Mouse (Mus musculus): Measurements from ENCODE around the gene Mau2.
"Not testable (repeated sequence)": the region's sequence is repeated elsewhere in the genome, so short reads cannot be mapped to it uniquely, and the experiment has no call there.

Gene Mau2

GRCm38 (mm10) chr8:70023596-70023995, 18.9 kb downstream of the Mau2 start:
- DNase-seq (ENCODE audit: low spot score in 2 of 2), result no peak

DNA sequence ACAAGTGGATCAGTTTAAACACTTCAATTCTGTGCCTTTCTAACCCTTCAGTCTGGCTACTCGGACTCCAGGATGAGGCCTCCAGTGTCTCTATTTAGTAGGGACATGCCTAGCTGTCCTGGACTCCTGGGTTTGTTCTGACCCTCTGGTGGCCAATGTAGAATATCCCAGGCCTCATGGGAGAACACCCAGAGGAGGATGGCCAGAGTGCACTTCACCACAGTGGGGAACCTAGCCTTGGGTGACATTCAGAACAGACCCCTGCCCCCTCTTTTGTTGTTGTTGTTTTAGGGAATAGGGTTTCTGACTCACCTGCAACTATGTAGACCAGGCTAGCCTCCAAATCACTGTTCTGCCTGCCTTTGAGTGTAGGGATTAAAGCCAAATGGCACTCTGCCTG, 27.5 kb downstream of the Mau2 start:
- no peak for DNase-seq (ENCODE audit: low spot score in 2 of 2)

DNA sequence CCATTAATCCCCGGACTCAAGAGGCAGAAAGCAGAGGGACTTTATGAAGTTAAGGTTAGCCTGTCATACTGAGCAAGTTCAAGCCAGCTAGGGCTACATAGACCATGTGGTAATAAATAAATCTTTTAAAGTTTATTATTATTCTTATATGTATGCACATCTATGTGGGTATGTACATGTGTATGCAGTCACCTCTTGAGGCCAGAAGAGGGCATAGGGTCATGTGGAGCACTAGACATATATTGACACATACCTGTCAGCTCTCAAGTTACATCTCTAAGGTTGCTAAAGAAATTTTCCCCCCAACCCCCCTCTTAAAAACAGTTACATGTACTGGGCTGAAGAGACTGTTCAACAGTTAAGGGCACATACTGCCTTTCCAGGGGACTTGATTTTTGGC, 29.8 kb downstream of the Mau2 start:
- no peak for DNase-seq (ENCODE audit: low spot score in 2 of 2)

DNA sequence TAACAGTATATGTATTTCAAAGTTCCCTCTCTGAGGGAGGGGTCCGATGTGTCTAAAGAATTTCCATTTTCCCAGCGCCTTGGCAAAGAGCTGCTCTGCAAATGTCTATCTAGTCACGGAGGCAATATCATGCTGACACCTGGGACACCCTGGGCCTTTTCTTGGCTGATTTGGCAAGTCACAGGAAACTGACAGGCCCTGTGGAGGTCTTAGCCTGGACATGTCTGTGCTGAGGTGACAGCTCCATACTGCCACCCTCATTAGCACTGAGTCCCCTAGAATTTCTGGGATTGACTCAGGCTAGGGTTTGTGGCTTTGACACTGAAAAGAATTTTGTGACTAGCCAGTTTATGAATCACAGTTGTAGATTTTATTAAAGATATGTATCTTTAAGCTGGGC, 30.2 kb downstream of the Mau2 start:
- DNase-seq (ENCODE audit: low spot score in 2 of 2), result no peak

DNA sequence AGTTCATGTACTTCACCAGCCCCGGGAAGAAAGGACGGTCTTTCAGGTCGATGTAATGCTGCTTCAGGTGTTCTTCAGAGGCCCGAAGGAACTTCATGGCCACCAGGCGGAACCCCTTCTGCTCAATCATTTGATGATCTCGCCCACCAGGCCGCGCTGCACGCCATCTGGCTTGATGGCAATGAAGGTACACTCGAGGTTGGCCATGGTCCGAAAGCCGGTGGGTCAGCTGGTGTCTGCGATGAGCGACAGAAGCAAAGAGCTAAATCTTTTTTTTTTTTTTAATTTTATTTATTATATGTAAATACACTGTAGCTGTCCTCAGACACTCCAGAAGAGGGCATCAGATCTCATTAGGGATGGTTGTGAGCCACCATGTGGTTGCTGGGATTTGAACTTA, 31.7 kb downstream of the Mau2 start:
- DNase-seq (ENCODE audit: low spot score in 2 of 2), result not testable (repeated sequence)

GRCm38 (mm10) chr8:70005178-70005577, 37.4 kb downstream of the Mau2 start:
- no peak for DNase-seq (ENCODE audit: low spot score in 2 of 2)

DNA sequence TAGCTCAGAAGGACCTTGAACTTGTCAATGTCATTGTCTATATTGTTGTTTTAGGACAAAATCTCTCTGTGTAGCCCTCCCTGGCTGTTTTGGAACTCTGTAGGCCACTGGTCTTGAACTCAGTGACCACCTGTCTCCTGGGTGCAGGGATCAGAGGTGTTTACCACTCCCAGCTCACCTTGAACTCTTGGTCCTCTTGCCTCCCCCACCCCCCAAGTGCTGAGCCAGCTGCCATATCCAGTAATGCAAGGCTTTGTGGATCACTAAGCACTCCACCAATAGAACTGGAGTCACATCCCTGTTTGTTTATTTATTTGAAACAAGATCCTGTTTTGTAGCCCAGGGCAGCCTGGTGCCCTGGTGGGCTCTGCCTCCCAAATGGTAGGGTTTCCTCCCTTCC, 38.2 kb downstream of the Mau2 start:
- DNase-seq (ENCODE audit: low spot score in 2 of 2), result no peak

DNA sequence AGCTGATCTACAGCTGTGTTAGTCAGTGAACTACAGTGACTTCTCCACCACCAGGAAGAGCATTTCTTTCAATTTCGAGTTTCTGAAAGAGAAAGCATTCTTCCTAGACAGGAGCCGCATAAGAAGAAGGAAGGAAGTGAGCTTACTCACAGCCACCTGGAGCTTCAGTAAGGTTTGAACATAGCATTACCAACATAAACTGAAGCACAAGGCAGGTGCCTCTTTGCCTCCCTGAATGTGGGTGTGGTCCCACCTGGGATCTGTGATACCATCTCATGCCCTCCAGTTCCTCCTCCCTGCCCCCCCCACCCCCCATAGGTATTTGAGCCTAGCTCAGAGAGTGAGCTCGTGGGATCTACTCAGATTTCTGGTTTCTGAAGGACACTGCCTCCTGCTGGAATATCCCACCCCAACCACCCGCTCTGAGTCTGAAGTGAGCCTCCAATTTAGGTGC, 39.3 kb downstream of the Mau2 start:
- peak; percentile 24 to 29 for DNase-seq (ENCODE audit: low spot score in 2 of 2)

DNA sequence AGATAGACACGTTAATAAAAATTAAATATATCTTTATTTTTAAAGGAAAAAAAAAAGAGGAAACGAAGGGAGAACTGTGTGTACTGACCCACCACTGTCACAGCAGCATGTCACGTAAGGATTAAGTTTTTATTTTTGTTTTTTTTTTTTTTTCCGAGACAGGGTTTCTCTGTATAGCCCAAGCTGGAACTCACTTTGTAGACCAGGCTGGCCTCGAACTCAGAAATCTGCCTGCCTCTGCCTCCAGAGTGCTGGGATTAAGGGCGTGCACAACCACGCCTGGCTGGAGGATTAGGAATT, 40.7 kb downstream of the Mau2 start:
- DNase-seq (ENCODE audit: low spot score in 2 of 2), result not testable (repeated sequence)

- peak; percentile 72 to 73 for DNase-seq (ENCODE audit: low spot score in 2 of 2)
These were observed 41.2 kb downstream of the Mau2 start for GRCm38 (mm10) chr8:70001176-70001891.

GRCm38 (mm10) chr8:70000226-70000625, 42.3 kb downstream of the Mau2 start:
- no peak for DNase-seq (ENCODE audit: low spot score in 2 of 2)

DNA sequence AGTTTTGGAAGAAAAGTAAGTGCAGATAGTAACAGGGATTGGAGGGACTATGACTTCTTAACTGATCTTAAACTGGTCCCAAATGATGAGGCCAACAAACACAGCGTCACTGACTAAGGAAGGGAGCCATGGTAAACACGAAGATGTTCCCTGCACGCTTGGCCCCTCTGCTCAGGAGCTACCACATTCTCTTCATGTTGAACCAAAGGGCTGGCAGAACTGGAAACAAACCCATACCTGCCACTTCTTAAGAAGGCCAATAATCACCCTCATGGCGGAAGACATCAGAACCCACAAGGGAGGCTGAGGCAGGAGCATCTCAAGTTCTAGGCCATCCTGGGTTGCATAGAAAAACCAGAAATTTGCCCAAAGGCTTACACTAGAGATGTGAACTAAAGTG, 43.3 kb downstream of the Mau2 start:
- no peak for DNase-seq (ENCODE audit: low spot score in 2 of 2)

DNA sequence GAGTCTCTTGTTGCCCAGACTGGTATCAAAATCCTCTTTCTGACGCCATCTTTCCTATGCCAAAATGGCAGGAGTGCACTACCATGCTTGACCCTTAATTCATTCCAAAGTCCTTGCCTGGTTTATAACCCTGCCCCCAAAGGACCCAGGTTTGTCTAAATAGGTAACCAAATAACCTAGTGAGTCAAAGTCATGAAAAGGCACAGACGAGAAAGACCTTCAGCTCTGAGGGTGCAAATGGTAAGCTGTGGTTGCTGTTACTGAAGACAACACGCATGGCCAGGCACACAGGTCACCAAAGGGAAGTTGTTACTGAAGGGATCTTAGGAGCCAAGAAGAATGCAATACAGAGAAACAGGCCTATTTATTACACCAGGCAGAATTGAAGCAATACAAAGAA, 43.8 kb downstream of the Mau2 start:
- no peak for DNase-seq (ENCODE audit: low spot score in 2 of 2)

- no peak for DNase-seq (ENCODE audit: low spot score in 2 of 2)
These were observed 45.8 kb downstream of the Mau2 start for GRCm38 (mm10) chr8:69996589-69997285.

DNA sequence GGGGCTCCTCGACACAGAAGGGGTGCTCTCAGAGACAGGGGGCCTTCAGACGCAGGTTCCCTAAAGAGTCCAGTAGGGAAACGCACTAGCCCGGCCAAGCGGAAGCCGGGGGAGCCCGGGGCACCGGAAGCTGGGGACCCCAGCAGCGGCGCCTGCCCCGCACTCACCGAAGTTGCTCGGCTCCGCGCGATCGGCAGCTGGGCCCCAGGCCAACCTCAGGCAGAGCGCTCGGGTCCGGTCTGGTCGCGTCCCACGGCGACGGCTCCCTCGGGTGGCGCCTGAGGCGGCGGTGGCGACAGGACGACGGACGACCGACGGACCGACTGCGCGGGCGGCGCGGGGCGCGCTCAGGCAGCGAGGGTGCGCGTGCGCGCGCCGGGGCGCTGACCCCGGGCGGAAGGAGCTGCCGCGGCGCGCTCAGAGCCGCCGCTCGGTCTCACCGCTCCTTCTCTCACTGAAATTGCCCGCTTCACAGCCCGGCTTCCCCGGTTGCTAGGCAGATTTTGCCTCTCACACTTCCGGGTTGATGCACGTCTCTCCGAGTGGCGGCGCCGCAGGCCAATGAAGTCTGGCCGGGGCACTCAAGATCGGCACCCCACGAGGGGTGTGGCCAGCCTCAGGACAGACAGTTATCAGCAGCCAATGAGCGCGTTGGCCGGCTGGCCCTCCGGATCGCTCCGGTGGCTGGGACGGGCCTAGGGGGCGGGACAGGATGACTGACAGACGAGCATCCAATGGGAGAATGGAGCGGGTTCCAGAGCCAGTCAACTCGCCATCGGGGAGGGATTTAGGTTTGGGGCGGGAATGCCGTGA, 46.6 kb downstream of the Mau2 start, which contains the start of gene Gatad2a:
Gatad2a (minus strand) TSS at position 609 of the 813 bp plus-strand sequence.
- DNase-seq (ENCODE audit: low spot score in 2 of 2), result peak; percentile 100

GRCm38 (mm10) chr8:69995422-69995775, 47.1 kb downstream of the Mau2 start:
- no peak for DNase-seq (ENCODE audit: low spot score in 2 of 2)

- not testable (repeated sequence) for DNase-seq (ENCODE audit: low spot score in 2 of 2)
These were observed 53.6 kb downstream of the Mau2 start for GRCm38 (mm10) chr8:69988936-69989335.

- DNase-seq (ENCODE audit: low spot score in 2 of 2), result no peak
These were observed 54.8 kb downstream of the Mau2 start for GRCm38 (mm10) chr8:69987744-69988143.

DNA sequence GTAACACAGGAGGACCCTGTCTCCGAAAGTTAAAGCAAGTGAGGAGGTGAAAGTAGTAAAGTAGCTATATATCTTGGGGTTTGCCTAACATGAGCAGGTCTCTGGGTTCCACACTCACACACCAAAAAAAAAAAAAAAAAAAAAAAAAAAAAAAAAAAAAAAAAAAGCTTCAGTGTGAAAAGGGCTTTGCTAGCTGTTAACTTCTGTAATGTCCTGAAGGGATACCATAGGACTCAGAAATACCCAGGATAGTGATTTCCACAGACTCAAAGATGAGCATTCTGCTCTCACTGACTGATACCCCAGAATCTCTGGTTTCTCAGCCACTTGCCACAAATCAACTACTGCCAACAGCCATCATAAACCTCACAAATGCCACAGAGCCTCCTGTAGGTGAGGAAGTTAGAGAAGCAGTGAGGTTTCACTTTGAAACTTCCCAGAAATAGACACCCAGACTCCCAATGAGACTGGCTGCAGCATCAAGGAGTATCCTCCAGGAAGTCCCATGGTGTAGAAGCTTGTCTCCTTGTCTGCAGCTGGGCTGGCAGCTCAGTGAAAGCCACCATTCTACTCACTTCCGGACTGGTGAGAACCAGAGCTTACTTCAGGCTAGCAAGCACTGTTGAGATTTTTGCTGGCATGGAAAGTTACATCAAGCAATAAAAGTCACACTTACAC, 57.5 kb downstream of the Mau2 start:
- DNase-seq (ENCODE audit: low spot score in 2 of 2), result no peak

DNA sequence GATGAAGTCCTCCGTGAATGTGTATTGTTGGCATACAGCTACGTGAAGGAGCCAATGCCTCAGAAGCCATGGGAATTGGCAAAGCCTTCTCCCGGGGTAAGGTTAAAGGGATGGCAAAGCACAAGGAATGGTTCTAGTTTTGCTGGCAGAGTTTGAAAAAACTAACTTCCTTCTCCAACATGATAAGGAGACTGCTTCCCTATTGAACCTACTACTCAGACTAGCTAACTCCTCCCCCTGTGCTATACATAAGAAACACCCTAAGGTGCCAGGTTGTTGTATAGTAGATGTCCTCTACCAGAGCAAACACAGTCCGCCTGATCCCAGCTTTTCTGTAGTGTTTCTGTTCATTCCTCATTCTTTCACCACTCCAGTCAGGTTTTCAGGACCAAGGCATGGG, 64.1 kb downstream of the Mau2 start:
- DNase-seq (ENCODE audit: low spot score in 2 of 2), result no peak

DNA sequence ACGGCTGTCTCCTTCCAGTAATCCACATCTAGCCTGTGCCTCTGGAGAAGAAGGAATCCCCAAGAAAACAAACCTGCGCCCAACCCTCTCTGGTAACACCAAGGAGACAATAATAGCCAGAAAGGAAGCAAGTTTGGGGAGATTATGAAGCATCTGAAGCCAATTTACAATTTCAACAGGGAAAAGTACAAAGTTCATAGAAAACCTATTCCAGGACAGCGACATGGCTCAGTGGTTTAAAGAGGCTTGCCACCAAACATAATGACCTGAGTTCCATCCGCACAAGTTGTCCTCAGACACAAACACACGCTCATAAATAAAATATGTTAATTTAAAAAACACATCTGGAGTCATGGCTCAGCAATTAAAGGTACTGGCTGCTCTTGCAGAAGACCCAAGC, 67.7 kb downstream of the Mau2 start:
- DNase-seq (ENCODE audit: low spot score in 2 of 2), result no peak

DNA sequence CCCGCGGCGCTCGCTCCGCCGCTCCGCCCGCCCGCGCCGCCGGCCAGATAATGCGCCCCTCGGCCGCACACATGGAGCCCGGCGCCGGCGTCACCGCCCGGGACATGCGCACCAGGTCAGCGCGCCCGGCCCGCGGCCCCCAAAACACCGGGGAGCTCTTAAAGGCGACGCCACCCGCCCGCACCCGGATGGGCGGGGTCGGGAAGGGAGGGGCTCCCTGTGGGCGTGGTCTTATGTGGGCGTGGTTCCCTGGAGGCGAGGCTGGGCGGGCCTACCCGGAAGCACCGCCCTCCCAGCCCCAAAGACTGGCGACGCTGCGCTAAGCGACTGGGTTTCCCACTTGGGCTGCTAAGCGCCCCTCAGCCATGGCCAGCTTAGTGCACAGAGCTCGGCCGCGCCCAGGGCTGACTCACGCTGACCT, 68.3 kb downstream of the Mau2 start:
- DNase-seq (ENCODE audit: low spot score in 2 of 2), result peak; percentile 95 to 96
